Mouse (Mus musculus): ENCODE results near the gene Rgs7. TPM values are rescaled to one million over a fixed set of nuclear protein-coding genes. Genes with fewer than 3 reads are reported as not detected.

Gene Rgs7
- polyA plus RNA-seq, 1 experiment, result not detected

DNA sequence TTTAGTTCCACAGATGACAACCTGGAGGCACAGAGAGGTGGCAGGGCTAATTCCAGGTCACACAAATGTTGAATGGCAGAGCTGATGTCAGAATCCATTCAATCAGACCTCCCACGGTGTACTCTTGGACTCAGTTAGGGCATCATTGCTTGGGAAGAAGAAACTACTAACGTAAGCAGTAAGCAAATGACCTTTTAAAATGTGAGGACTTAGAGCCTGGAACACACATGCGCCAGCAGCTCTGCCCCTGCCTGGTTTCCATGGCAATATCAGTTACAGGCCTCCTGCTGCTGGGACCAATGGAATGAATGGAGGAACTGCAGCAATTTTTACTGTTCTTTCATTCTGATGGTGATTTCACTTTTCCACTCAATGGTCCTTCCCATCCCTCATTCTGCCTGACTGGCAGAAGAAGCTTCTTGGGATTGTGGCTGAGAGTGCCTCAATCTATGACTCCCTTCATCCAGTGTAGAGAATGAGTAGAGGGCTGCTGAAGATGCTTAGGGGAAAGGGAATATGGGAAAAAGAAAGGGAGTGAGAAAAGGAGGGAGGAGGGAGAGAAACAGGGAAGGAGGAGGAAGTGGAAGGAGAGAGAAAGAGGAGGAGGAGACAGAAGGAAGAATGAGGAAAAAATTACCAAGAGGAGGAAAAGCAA lies 106.6 kb downstream of the Rgs7 start:
- TF ChIP-seq POLR2A (IDR thresholded peaks at IDR 0.05; ENCODE audit: borderline replicate concordance, low read depth, low read length), result no peak
- no peak for TF ChIP-seq CTCF (IDR thresholded peaks at IDR 0.05; ENCODE audit: low read depth, low read length)
- no peaks in the 10 kb centered on the region for H3K4me1 ChIP-seq (ENCODE audit: control insufficient read depth, insufficient read depth, low read length)
- H3K27ac ChIP-seq (ENCODE audit: insufficient read depth, low read depth, low read length), result no peak overlapping the region
- no peak overlapping the region for H3K4me3 ChIP-seq (ENCODE audit: insufficient read depth, low read length)

DNA sequence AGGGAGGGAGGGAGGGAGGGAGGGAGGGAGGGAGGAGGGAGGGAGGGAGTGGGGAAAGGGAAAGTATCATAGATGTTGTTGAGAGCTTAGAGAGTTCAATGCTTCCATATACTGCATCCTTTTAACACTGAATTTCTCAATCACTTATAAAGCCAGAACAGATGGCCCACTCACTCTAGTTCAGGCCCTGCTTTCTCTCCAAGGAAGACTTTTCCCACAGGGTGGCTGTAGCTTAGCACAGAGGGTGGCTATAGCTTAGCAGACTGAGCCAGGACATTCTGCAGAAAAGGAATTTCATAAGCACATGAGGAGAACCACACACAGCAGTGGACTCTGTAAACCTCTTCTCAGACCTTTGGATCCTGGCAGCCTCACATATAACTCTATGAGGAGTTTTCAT lies 119.7 kb downstream of the Rgs7 start:
- H3K4me1 ChIP-seq (ENCODE audit: control insufficient read depth, insufficient read depth, low read length), result no peaks in the 10 kb centered on the region
- no peak overlapping the region for H3K4me3 ChIP-seq (ENCODE audit: insufficient read depth, low read length)
- TF ChIP-seq POLR2A (IDR thresholded peaks at IDR 0.05; ENCODE audit: borderline replicate concordance, low read depth, low read length), result no peak
- TF ChIP-seq CTCF (IDR thresholded peaks at IDR 0.05; ENCODE audit: low read depth, low read length), result no peak
- H3K27ac ChIP-seq (ENCODE audit: insufficient read depth, low read depth, low read length), result no peak overlapping the region

DNA sequence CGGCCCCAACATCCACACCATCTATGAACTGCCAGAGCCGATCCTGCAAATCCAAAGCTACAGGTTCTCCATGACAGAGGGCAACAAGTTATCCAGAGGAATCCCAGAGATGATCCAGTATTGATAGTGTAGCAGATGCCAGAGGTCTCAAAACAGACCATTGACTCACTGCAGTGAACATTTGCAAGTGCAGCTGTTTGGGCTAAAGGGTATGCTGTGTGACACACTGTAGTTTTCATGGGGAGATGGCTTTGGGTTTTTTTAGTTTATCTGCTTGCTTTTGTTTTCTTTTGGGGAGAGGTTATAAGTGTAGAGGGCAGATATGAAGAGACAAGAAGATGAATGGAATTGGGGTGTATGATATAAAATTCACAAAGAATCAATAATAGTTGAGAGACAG lies 124.2 kb downstream of the Rgs7 start:
- H3K4me3 ChIP-seq (ENCODE audit: insufficient read depth, low read length), result no peak overlapping the region
- no peak for TF ChIP-seq CTCF (IDR thresholded peaks at IDR 0.05; ENCODE audit: low read depth, low read length)
- no peak for TF ChIP-seq POLR2A (IDR thresholded peaks at IDR 0.05; ENCODE audit: borderline replicate concordance, low read depth, low read length)
- H3K4me1 ChIP-seq (ENCODE audit: control insufficient read depth, insufficient read depth, low read length), result no peaks in the 10 kb centered on the region
- no peak overlapping the region for H3K27ac ChIP-seq (ENCODE audit: insufficient read depth, low read depth, low read length)

DNA sequence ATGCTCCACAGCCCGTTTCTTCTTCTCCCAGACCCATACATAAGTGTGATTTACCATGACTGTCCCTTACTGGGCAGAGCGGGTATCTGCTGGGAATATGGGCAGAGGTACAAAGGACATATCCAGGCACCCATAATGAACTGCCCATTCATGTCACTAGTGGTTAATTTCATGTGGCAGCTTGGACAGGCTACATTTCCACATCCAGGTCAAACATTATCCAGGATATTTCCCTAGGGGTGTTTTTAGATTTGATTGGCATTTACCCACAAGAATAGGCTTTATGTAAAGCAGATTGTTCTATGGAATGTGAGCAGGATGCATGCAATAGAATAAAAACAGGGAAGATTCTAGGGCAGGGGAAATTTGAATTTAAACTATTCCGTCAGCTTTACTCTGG lies 128.7 kb downstream of the Rgs7 start:
- Histone ChIP-seq H3K4me1 (ENCODE audit: control insufficient read depth, insufficient read depth, low read length) (no peaks in the 10 kb centered on the region), H3K27ac (ENCODE audit: insufficient read depth, low read depth, low read length) (no peak overlapping the region), H3K4me3 (ENCODE audit: insufficient read depth, low read length) (no peak overlapping the region)
- no peak for TF ChIP-seq POLR2A (IDR thresholded peaks at IDR 0.05; ENCODE audit: borderline replicate concordance, low read depth, low read length)
- no peak for TF ChIP-seq CTCF (IDR thresholded peaks at IDR 0.05; ENCODE audit: low read depth, low read length)

DNA sequence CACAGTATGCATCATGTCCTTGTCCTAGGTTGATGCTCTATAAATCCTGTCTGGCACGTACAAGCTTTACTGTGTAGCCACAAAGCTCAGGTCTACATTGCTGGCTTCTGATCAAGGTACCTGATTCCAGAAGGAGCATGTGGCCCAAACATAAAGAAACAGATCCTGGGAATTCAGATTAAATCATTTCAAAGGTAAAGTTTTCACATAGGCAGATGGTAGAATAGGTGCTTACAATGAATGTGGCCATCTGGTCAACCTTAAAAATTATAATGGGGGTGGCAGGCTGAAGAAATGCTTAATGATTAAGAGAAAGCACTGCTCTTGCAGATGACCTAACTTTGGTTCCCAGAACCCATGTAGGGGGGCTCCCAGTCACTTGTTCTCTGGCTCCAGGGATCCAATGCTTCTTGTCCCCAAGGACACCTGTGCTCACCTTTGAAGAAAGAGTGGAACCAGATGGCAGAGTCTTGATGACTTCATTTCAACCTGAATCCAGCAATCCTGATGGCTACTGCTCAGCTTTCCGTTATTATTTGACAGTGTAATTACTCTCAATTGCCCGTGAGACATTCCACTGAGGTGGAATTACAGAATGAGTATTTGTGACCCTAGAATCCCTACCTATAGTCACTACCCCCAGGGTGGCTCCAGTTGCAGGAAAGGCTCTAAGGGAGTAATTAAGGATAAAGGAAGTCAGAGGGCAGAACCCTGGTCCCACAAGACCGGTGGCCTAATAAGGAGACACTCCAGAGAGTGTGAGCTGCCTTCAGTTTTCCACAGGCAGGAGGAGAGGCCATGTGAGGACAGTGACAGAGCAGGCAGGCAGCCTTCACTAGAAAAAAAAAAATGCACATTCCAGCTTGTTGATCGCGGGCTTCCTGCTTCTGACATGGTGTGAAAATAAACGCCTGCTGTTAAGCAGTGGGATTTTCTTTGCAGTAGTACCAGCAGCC lies 132.6 kb downstream of the Rgs7 start:
- Histone ChIP-seq H3K4me3 (ENCODE audit: insufficient read depth, low read length) (no peak overlapping the region), H3K27ac (ENCODE audit: insufficient read depth, low read depth, low read length) (no peak overlapping the region), H3K4me1 (ENCODE audit: control insufficient read depth, insufficient read depth, low read length) (no peaks in the 10 kb centered on the region)
- TF ChIP-seq POLR2A (IDR thresholded peaks at IDR 0.05; ENCODE audit: borderline replicate concordance, low read depth, low read length), result no peak
- TF ChIP-seq CTCF (IDR thresholded peaks at IDR 0.05; ENCODE audit: low read depth, low read length), result no peak

DNA sequence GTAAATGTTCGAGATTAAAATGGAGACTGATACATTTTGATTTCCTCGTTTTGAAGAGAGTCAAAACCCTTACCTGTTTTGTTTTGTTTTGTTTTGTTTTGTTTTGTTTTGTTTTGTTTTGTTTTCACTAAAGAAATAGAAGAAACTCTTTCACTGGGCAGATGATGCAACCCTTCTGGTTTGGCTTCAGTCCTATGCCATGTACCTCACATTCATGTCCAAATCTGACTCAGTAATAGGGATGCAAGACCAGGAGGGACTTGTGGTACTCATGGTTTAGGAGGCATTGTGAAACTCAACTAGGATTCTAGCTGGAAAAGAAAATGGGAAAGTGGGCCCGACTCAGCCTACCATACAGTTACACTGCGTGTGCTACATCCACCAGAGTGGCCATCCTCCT lies 139.4 kb downstream of the Rgs7 start:
- Histone ChIP-seq H3K4me3 (ENCODE audit: insufficient read depth, low read length) (no peak overlapping the region), H3K27ac (ENCODE audit: insufficient read depth, low read depth, low read length) (no peak overlapping the region), H3K4me1 (ENCODE audit: control insufficient read depth, insufficient read depth, low read length) (no peaks in the 10 kb centered on the region)
- no peak for TF ChIP-seq POLR2A (IDR thresholded peaks at IDR 0.05; ENCODE audit: borderline replicate concordance, low read depth, low read length)
- TF ChIP-seq CTCF (IDR thresholded peaks at IDR 0.05; ENCODE audit: low read depth, low read length), result no peak

DNA sequence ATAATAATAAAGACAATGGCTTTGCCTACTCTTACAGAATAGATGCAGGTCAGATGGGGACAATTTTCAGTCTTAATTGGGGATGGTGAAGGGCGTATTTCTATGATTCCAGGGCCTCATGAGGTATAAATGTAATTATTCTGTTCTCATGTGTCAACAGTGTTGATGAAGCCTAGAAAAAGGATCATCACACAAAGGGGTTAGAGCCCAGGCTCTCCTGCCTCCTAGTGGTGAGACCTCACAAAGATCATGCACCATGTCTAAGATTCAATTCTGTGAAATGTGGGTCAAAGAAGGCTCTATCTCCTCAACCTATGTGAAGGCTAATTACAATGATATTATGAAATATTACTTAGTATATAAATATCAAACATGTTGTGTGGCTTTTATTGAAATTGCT lies 146.1 kb downstream of the Rgs7 start:
- no peak overlapping the region for H3K4me3 ChIP-seq (ENCODE audit: insufficient read depth, low read length)
- TF ChIP-seq CTCF (IDR thresholded peaks at IDR 0.05; ENCODE audit: low read depth, low read length) (no peak), POLR2A (IDR thresholded peaks at IDR 0.05; ENCODE audit: borderline replicate concordance, low read depth, low read length) (no peak)
- H3K27ac ChIP-seq (ENCODE audit: insufficient read depth, low read depth, low read length), result no peak overlapping the region
- no peaks in the 10 kb centered on the region for H3K4me1 ChIP-seq (ENCODE audit: control insufficient read depth, insufficient read depth, low read length)

DNA sequence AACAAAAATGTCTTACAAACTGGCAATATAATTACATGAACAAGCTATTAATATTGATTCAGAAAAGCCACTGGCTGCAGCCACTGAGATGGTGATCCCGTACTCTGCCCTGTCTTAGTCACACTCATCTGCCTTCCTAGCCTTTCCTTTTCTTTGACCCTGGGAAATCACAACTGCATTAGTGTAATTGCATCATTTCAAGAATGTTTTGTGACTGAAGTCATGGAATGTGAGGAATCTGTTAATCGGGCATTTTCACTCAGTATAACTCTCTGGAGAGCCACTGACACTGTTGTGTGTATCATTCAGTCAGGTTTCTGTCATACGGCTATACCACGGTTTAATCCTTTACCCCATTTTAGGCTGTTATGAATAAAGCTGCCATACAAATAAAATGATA lies 156.1 kb downstream of the Rgs7 start:
- no peak overlapping the region for H3K27ac ChIP-seq (ENCODE audit: insufficient read depth, low read depth, low read length)
- H3K4me3 ChIP-seq (ENCODE audit: insufficient read depth, low read length), result no peak overlapping the region
- TF ChIP-seq POLR2A (IDR thresholded peaks at IDR 0.05; ENCODE audit: borderline replicate concordance, low read depth, low read length), result no peak
- TF ChIP-seq CTCF (IDR thresholded peaks at IDR 0.05; ENCODE audit: low read depth, low read length), result no peak
- no peaks in the 10 kb centered on the region for H3K4me1 ChIP-seq (ENCODE audit: control insufficient read depth, insufficient read depth, low read length)

DNA sequence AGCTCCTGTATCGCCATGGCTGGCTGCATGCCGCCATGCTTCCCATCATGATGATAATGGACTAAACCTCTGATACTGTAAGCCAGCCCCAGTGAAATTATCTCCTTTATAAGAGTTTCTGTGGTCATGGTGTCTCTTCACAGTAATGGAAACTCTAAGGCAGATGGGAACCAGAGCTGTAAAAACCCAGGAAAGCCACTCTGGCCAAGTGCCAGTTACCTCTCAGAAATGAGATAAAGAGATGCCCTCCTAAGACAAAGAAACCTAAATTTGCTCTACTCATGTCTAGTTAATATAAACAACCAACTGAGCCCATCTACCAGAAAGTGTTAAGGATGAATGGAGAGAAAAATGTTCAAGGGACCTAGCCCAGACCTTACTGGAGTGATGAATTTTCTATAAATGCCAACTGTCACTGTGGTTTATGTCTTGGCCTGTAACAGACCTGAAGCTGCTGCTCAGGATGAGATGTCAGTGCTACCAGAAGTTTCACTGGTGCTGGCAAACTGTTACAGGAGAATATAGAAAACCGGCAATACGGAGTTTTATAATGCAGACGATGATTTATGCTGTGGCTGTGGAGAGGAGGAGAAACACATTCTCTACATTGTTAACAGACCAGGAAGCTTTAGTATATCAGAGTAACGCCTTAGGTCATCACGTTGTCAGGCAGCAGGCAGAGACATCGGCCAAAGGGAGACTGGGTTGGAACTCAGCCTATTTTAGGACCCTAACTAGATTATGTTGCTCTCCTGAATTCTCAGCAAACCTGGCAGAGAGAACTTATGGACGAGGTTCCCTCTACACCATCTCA lies 159.1 kb downstream of the Rgs7 start:
- H3K4me1 ChIP-seq (ENCODE audit: control insufficient read depth, insufficient read depth, low read length), result no peaks in the 10 kb centered on the region
- no peak overlapping the region for H3K27ac ChIP-seq (ENCODE audit: insufficient read depth, low read depth, low read length)
- TF ChIP-seq POLR2A (IDR thresholded peaks at IDR 0.05; ENCODE audit: borderline replicate concordance, low read depth, low read length), result no peak
- no peak overlapping the region for H3K4me3 ChIP-seq (ENCODE audit: insufficient read depth, low read length)
